Mouse (Mus musculus) fat pad, adult 2 months (tissue): ENCODE results near the gene Pknox1.

Experiments
- DNase-seq: peaks from one replicate; pipeline ENCODE4 v3.0.0-alpha.2; 2011; ENCODE audit warnings: low read depth, low spot score; ENCODE audit errors: extremely low read depth

Pknox1 gene

GRCm38 (mm10) chr17:31642913-31643312 is 78.4 kb downstream of the Pknox1 start:
- DNase-seq, result no peak

GRCm38 (mm10) chr17:31646199-31647002 is 81.9 kb downstream of the Pknox1 start:
- DNase-seq, result no peak

GRCm38 (mm10) chr17:31652152-31652551 is 87.6 kb downstream of the Pknox1 start:
- no peak for DNase-seq

GRCm38 (mm10) chr17:31653277-31653676 is 88.7 kb downstream of the Pknox1 start:
- no peak for DNase-seq

- DNase-seq, result no peak
These were observed 90.8 kb downstream of the Pknox1 start for GRCm38 (mm10) chr17:31655366-31655765.

- DNase-seq, result no peak
These were observed 92.1 kb downstream of the Pknox1 start for GRCm38 (mm10) chr17:31656682-31657081.
